Mouse (Mus musculus) hematopoietic stem cell, adult 5-6 weeks (primary cell): Measurements from ENCODE around the gene Nupr1. TPM values are rescaled to one million over a fixed set of nuclear protein-coding genes. Genes with fewer than 3 reads are reported as not detected.

ENCODE experiments used
- ATAC-seq, 2 experiments: fragments of 125-278 bp in 1 of 2; replicated peaks in 1 of 2; 2 replicates each; pipeline ENCODE4 v1.8.0; 2016 to 2017; ENCODE audit warnings: inconsistent platforms in 2 of 2, mild to moderate bottlenecking in 2 of 2, moderate number of reproducible peaks in 2 of 2, low read depth in 1 of 2, moderate TSS enrichment in 1 of 2; ENCODE audit not compliant: low FRiP score in 2 of 2, poor library complexity in 2 of 2, severe bottlenecking in 2 of 2, insufficient read depth in 1 of 2, low TSS enrichment in 1 of 2
- total RNA-seq: library from RNA; stranded (forward); fragments of 172-1452, 232-1000 nt; gene quantifications from 2 replicates; pipeline ENCODE4 v1.2.3, GENCODE M21; 2017

Gene Nupr1
- total RNA-seq: 6.2 and 6.6 TPM in 2 replicates

DNA sequence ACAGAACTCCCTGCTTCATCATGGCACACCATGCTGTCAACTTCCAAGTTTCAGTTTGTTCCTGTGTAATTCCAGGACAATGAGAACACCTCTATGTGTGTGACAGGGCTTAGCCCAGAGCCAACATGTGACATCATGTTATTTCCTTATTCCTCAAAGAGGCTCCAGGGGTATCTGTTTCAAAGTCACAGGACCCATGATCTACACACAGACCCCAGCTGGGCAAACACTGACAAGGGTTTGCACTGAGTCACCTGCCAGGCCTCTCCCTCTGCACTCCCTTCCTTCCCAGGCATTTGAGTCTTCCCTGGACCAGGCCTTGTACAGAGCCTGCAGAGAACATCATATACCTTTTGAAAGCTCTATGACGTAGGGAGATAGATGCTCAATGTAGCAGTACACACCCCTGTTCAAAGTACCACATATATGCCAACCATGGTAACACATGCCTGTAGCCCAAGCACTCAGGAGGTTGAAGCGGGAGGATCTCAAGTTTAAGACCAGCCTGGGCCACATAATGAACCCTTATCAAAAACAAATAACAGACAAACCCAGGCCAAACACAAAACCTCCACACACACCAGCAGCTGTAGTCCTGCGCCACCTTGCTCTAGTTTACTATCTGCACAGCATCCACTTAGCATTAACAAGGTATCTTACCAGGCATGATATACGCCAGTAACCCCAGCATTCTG, at the start of gene Nupr1:
Nupr1 (minus strand) TSS at position 38 of the 695 bp plus-strand sequence.
- no peak for ATAC-seq

DNA sequence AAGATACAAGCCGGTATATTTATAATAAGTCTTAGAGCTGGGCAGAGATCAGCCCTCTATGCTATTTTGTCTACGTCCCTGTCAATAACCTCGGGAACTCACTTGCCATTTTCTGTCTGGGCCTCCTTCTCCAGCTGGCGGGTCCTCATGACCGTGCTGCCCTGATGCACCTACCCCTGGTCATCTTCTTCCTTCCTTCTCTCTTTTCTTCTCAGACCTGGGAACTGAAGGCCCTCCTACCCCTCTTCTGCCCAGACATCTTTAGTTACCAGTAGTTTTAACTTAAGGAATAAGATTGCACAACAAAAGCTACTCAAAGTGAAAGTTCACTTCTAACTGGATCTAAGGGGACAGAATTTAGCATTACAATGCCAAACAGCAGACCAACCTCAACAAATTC, 49.0 kb upstream of the Nupr1 start:
- no peak for ATAC-seq

DNA sequence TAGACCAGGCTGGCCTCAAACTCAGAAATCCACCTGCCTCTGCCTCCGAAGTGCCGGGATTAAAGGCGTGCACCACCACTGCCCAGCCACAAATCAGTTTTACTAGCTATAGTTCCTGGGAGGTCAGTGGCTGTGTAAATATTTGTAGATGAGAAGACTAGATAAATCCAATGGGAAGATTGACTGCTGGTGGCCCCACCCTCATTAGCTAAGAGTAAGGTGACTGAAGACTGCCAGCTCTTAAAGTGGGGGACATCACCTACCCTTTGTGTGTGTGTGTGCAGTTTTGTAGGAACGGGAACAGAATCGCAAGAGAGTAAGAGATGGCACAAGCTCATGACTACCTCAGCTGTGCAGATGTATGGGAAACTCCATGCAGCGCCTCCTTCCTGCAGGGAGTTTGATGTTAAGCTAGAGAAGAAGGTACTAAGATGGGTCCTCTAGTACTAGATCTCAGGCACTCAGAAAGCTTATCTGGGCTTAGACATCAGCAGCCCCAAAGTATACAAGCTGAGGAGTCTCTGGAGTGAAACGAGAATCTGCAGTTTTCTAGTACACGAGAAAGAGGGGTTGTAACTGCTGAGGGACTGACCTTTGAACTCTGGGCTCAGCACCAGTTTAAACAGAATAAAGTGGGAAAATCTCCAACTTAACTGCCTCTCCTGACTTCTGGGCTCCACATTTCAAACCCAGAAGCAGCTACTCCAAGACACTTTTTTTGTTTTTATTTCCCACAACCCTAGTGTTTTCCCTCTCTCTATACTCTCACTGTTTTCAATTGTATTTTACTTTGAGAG, 48.1 kb upstream of the Nupr1 start:
- no peak for ATAC-seq

DNA sequence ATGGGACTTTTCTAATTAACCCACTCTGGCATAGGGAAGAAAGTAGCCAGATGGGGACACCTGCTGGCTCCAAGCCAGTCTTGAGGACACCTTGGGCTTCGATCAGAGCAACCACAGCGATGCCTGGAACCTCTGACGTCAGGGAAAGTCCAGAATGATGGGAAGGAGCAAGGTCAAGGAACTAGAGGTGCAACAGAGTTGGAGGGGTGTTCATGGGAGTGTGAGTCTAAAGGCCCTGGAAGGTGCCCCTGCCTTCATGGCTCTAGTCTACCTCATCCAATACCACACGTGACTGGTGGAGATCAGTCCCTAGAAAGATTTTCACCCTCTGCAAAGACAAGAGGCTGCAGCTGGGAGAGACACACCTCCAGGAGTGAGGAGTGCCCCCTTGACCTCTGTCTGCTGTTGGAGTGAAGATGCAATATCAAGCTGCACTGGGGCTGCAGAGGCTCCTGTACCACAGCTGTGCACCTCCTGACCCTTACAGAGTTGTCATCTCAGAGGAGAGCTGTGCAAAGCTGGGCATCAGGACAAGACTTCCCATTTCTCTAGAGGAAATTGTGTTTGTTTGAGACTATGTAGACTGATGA, 46.1 kb upstream of the Nupr1 start:
- no peak for ATAC-seq

DNA sequence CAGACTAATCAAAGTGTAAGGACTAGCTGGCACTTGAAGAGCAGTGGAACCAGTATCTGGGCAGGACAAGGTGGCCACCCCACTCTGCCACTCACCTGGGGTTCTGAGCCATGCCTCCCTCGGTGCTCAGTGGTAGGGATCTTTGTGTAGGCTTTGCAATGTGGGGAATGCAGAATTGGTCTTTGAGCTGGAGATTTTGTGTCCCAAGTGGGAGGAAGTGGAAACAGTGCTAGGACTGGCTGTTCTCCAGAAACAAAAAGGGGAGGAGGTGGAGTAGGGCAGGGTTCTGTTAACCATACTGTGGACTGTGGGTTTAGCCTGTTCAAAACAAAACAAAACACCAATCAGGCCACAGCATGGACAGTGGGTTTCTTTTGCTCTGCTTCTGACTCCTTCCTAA, 45.5 kb upstream of the Nupr1 start, which contains the start of gene Sult1a1:
Sult1a1 (minus strand) TSS at position 226 of the 400 bp plus-strand sequence.
- ATAC-seq: peak; percentile 31 to 32; a peak in 2 of 4 replicates

DNA sequence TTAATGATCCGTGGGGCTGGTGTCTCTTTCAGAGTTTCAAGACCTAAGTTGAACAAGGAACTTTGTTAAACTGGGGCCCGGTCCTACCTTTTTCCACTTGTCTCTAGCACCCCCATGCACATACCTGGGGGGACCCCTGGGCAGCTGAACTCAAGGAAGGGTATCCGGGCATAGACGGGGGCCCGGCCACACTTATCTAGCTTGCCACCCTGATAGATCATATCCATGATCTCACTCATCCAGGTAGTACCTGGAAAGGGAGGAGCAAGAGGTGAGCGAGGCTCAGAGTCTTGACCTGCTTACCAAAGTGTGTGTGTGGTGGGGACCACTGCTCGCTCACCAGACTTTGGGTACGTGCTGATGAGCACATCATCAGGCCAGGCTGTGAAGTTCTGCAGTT, 44.4 kb upstream of the Nupr1 start:
- no peak for ATAC-seq

DNA sequence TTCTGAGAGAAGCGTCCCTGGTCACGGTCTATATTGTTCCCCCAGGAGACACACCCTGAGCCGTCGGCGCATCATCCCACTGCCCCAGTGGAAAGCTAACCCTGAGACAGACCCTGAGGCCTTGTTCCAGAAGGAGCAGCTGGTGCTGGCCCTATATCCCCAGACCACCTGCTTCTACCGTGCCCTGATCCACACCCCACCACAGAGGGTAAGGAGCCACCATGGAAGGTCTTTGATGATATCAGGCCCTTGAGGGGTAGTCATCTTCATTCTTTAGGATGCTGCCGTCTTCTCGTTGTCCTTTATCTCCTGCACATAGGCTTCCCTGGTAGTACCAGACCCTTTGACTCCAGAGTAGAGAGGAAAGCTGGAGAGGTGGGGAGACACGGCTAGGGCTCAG, 41.5 kb upstream of the Nupr1 start:
- no peak for ATAC-seq

DNA sequence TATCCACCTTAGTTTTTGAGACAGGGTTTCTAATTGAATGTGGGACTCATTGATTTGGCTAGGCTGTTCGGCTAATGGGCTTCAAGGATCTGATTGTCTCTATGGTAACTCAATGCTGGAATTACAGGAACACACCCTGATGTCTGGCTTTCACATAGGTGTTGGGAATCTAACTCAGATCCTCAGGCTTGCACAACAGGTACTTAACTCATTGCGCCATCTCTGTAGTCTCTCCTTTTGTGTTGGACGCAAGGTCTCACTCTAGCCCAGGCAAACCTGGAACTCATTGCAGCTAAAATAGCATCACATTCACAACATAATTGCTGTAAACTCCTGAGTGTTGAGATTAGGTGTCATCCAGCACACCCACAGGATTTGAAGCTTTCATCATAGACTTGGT, 39.5 kb upstream of the Nupr1 start:
- no peak for ATAC-seq

DNA sequence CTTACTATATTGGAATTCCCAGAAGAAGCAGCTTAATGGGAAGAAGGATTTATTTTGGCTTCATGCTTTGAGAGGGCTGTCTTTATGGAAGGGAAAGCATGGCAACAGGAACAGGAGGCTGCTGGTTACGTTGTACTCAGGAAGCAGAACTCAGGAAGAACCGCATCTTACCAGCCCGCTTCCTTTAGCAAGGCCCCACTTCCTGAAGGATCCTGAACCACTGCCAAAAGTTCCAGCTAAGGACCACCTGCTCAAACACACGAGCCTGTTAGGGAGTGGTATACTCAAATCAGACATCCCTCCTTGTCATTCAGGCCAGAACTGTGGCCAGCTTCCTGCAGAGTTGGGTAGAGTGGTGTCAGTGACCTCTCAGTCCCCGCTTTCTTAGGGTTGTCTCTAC, 37.8 kb upstream of the Nupr1 start:
- 0 out of 4 replicates have a peak, but pooled peaks of 1 of the 2 experiments have one; percentile 9 for ATAC-seq

DNA sequence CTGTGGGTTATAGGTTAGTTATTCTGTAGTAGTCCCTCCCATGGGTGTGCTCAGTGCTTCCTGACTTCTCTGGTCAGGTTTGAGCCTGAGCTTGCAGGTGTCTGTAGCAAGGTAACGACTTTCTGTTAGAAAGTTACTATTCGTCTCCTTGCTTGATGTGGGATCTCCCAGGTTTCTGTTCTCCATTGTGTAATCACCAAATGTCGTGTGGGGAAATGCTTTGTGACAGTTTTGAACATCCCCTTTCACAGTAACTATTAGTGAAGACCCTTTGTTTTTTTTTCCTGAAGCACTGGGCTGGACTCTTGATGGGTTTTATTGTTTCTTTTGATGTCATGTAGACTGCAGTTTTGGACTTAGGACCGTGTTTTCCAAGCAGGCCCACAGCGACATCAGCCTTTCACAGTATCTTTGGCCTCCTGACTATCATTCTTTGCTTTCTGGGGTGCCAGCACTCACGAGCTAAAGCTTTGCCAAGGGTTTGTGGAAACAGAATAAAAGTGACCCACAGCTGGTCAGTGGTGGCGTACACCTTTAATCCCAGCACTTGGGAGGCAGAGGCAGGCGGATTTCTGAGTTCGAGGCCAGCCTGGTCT, 36.9 kb upstream of the Nupr1 start:
- ATAC-seq: no peak

DNA sequence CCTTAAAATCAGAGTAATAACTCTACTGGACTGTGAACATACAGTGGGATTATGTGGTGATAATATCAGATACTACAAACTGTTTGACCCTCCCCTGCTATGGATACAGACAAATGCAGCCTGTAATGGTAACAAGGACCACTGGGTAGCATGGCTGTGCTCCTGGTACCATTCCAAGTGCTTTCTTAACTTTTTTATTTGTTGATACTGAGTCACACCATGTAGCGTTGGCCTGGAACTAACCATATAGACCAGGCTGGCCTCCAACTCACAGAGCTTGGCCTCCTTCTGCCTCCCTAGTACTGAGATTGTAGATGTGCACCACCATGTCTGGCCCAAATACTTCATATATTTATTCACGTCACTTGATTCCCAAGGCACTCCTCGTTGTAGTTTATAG, 34.6 kb upstream of the Nupr1 start:
- no peak for ATAC-seq

DNA sequence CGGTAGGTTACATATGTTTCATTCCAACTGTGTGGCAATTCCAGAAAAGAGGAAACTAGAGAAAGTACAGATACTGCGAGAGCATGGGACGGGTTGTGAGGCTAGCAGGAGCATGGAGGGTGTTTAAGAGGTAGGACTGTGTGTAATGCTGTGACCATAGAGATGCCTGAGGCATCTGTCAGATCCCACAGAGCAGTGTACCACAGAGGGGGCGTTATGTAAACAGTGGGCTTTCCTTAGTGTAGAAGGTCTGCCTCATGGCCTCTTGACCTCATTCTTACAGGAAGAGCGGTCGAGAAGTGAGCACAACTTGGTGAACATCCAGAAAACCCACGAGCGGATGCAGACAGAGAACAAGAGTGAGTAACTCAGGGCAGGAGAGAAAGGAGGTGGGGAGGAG, 33.0 kb upstream of the Nupr1 start:
- peak; percentile 53 to 81 for ATAC-seq

DNA sequence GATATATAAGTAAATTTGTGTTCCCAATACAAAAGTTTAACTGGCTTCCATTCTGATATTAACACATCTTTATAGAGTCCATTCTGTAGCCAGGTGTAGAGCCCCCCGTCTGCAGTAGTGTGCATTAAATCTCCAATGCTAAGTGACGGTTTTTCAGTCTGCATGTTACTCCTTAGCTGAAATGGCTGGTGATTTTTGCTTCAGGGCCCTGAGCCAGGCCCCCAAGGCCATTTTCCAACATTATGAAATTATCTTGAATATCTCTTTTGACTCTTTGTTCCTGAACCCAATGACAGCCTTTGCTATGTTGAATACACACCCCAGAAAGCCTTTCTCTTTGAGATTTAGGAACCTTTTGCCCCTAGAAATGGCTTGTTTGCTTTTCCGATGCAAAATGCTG, 29.1 kb upstream of the Nupr1 start:
- ATAC-seq: no peak

DNA sequence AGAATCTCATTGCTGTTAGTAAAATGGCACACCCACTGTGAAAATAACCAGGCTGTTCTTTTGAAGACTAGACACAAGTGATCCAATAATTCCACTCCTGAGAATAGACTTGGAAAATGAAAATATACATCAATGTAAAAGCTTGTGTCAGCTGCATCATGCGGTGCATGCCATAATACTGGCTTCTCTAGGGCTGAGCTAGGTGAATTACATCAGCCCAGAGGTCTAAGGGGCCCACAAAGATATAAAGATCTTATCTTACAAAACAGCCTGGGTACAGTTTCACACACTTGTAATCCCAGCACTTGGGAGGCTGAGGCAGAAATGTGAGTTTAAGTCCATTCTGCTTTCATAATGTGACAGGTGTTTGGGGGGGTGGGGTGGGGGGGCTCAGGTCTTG, 26.9 kb upstream of the Nupr1 start:
- no peak for ATAC-seq

DNA sequence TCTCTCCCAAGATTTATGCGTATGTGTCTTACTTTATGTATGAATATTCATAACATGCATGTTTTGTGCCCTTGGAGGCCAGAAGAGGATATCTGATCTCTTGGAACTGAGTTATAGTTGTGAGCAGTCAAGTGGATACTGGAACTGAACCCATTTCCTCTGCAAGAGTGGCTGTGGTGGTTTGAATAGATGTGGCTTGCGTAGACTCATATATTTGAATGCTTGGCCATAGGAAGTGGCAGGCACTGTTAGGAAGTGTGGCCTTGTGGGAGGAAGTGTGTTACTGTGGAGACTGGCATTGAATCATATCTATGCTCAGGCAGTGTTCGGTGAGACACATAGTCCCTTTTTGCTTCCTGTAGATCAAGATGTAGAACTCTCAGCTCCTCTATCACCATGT, 25.0 kb upstream of the Nupr1 start:
- peak; percentile 95 to 97 for ATAC-seq

DNA sequence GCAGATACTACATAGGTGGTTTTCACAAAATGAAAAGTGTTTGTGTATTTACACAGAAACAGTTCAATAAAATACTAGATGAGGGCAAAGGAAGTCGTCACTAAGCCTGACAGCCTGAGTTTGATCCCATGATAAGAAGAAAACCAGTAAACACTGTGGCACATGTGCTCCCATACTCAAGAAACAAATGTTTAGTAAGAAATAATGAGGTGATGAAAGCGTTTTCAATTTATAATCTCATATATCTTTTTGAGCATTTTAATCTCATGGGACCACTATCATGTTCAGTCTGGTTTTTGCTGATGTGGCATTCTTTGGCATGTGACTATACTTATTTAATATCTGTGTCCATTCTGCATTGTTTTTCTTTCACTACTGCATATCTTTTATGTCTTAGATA, 23.3 kb upstream of the Nupr1 start:
- no peak for ATAC-seq

DNA sequence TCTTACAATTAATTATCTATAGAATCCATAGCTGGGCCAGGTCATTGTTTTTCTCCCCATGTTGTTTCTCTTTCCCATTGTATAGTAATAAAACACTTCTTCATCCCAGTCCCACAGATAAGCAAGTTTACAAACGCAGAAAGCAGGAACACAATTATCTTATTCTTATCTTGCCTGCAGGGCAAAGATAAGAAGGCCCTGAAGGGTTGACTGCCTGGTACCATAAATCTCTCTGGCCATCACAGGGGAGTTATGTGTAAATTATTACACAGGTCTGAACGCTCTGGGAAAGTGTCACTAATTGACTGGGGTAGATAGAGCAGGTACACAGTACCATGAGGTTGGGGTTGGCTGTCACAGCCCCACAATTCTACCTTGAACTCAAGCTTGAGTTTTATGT, 20.2 kb upstream of the Nupr1 start:
- ATAC-seq: no peak
